Mouse (Mus musculus) kidney, adult 2 months (tissue): Measurements from ENCODE around the gene Jazf1.

ENCODE experiments used
- CTCF ChIP-seq: fragments of 200-500 bp; conservative IDR thresholded peaks from 2 replicates; pipeline ENCODE4 v1.5.1; 2011; ENCODE audit warnings: low read depth, mild to moderate bottlenecking, control low read depth, low read length, moderate library complexity, mixed read lengths; ENCODE audit not compliant: insufficient read depth, insufficient read length
- POLR2A ChIP-seq: fragments of 200-500 bp; IDR thresholded peaks from one replicate; pipeline ENCODE4 v1.6.1; 2011; ENCODE audit warnings: low read depth, low read length, control low read depth

DNA sequence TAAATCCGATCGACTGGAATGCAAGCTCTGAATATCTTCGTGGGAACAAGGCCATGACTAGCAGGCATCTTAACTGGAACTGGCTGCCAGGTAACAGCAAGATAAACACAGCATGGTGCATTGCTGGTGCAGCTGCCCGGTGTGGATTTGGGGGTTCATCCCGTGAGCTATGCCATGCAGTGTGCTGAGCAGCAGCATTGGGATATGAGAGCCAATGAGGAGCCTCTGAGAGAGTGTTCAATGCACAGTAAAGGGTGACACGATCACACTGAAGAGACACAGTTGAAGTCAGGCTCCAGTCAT is 105.0 kb downstream of the Jazf1 start:
- TF ChIP-seq CTCF: no peak
- no peak for TF ChIP-seq POLR2A
